Mouse (Mus musculus) neural tube, embryonic 13.5 days (tissue): ENCODE measurements around the gene Clic5. TPM values are rescaled to one million over a fixed set of nuclear protein-coding genes. Genes with fewer than 3 reads are reported as not detected.

ENCODE experiments used
- ATAC-seq: fragments of 200-750 bp; cut with Nextera tagmentation; 2 replicates; pipeline ENCODE4 v1.8.0; 2017; ENCODE audit warnings: low read depth, mild to moderate bottlenecking, moderate TSS enrichment, moderate library complexity
- H3K27ac ChIP-seq: fragments of 300-500 bp; sonication (generic); replicated peaks from 2 replicates; pipeline ENCODE4 v1.5.1; 2015; ENCODE audit warnings: moderate library complexity, mild to moderate bottlenecking, inconsistent platforms
- H3K27me3 ChIP-seq: fragments of 300-500 bp; sonication (generic); 2 replicates; pipeline ENCODE4 v1.6.1; 2015; ENCODE audit warnings: mild to moderate bottlenecking, inconsistent platforms
- H3K36me3 ChIP-seq: fragments of 300-500 bp; sonication (generic); 2 replicates; pipeline ENCODE4 v1.6.1; 2015; ENCODE audit warnings: mild to moderate bottlenecking, inconsistent platforms
- H3K4me1 ChIP-seq: fragments of 300-500 bp; sonication (generic); replicated peaks from 2 replicates; pipeline ENCODE4 v1.6.1; 2015; ENCODE audit warnings: inconsistent platforms
- H3K4me2 ChIP-seq: fragments of 300-500 bp; sonication (generic); 2 replicates; pipeline ENCODE4 v1.6.1; 2015; ENCODE audit warnings: inconsistent platforms, mild to moderate bottlenecking, moderate library complexity
- H3K4me3 ChIP-seq: fragments of 300-500 bp; sonication (generic); 2 replicates; pipeline ENCODE4 v1.5.1; 2015; ENCODE audit warnings: mild to moderate bottlenecking, inconsistent platforms
- H3K9ac ChIP-seq: fragments of 300-500 bp; sonication (generic); 2 replicates; pipeline ENCODE4 v1.6.1; 2015; ENCODE audit warnings: moderate library complexity, mild to moderate bottlenecking, inconsistent platforms
- H3K9me3 ChIP-seq: fragments of 300-500 bp; sonication (generic); 2 replicates; pipeline ENCODE4 v1.6.1; 2016; ENCODE audit warnings: inconsistent platforms
- WGBS: fragments of 180-500 bp; shearing (Covaris S2); methylation state at CpG from one replicate; pipeline ENCODE4 v1.1.7; 2015; 5-methylcytosine and 5-hydroxymethylcytosine counted together
- polyA plus RNA-seq: library from polyadenylated mRNA; unstranded; fragments of >200 nt; fragmentation: Nextera tagmentation; extraction: Ambion mirVana; gene quantifications from 2 replicates; pipeline ENCODE4 v1.2.1, GENCODE M21; 2015

The Clic5 gene
- polyA plus RNA-seq, 1 experiment from 2014 or later = 0.18 TPM

DNA sequence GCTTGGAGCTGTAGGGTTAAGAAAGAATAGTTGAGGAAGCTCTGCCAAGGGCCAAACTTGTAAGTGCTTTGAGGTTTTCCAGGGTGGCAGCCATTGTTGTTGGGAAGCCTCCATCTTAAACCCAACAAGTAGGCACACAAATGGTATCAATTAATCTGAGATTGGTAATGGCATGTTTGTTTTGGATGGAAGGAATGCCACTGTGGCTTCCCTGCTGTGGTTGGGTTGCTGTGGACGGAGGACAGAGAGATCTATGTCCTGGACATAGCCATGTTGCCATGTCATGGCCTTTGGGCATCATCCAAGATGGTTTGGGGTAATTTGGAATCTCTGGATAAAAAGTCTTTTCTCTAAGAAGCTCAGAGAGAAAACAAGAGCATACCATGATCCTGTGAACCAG is 108.8 kb downstream of the Clic5 start:
- ATAC-seq = no peak
- Histone ChIP-seq H3K4me3 (no peak overlapping the region), H3K9me3 (no peaks in the 10 kb centered on the region), H3K4me2 (no peak overlapping the region), H3K27me3 (no peaks in the 10 kb centered on the region), H3K4me1 (peaks cover 14% of the 10 kb centered on the region), H3K27ac (no peak overlapping the region), H3K9ac (no peak overlapping the region), H3K36me3 (no peaks in the 10 kb centered on the region)
- 77% methylated on average over 1 of the region's 1 CpGs for WGBS

DNA sequence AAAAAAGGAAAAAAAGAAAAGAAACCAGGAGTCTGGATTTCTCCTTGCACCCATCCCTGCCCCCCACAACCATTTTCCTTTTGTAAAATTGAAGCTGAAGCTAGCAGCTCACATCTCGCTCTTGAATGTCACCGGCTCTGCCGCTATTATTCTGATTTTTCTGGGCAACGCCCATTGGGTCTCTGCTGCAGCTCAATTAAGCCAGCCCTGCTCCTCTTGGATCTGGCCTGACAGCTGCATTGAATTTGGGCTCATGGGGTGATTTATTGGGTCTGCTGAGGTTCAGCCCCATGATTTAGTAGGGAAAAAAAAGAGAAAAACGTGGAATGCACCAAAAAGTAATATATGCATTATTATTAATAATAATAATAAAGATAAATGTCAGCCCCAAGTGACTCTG is 111.9 kb downstream of the Clic5 start:
- Histone ChIP-seq H3K4me1 (peaks cover 14% of the 10 kb centered on the region), H3K27ac (no peak overlapping the region), H3K27me3 (no peaks in the 10 kb centered on the region), H3K9ac (no peak overlapping the region), H3K4me3 (no peak overlapping the region), H3K9me3 (no peaks in the 10 kb centered on the region), H3K36me3 (no peaks in the 10 kb centered on the region), H3K4me2 (no peak overlapping the region)
- ATAC-seq = no peak
- WGBS = 23% methylated on average over 5 of the region's 5 CpGs

DNA sequence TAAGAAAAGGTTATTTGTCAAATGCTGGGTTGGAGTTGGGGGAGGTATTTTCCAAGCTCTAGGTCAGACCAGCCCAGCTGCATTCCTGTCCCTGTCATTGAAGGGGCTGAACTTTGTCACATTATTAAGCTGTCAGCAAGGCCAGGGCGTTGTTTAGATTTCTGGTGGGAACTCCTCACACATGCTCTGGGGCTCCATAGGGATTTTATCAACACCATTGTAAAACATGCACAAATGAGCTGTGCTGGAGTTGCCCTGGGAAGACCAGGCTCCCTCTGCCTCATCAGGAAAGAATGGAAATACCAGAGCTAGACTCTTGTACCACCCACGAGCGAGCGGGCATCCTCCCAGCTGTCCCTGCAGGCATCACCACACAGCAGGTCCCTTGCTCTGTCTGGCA is 112.3 kb downstream of the Clic5 start:
- no peak for ATAC-seq
- H3K9me3 ChIP-seq = no peaks in the 10 kb centered on the region
- H3K4me3 ChIP-seq = no peak overlapping the region
- H3K4me2 ChIP-seq = no peak overlapping the region
- peaks cover 14% of the 10 kb centered on the region for H3K4me1 ChIP-seq
- no peak overlapping the region for H3K9ac ChIP-seq
- WGBS = 62% methylated on average over 4 of the region's 4 CpGs
- no peak overlapping the region for H3K27ac ChIP-seq
- no peaks in the 10 kb centered on the region for H3K27me3 ChIP-seq
- H3K36me3 ChIP-seq = no peaks in the 10 kb centered on the region

DNA sequence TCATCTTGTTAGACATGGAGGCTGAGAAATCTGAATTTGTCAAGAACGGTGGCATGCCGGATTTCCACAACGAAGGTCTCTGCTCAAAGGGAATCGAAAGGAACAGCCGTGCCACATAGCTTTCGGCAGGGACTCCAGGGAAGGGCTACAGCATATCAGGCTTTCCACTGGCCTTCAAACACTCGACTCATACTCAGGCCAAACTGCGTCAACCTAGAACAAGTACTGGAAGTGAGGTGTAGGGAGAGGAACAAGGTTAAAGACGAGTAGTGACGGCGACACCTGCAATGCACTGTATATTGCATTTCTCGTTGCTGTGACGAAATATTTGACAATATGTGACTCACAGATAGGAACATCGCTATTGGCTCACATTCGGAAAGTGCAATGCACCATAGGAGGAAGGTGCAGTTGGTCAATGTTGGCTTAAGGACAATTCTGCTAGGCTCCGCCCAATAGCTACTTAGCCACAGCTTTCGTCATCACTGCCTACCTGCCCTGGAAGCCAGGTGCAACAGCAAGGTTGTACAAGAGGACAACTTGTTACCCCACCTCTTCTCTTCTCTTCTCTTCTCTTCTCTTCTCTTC is 112.9 kb downstream of the Clic5 start:
- 88% methylated on average over 17 of the region's 17 CpGs for WGBS
- peaks cover 14% of the 10 kb centered on the region for H3K4me1 ChIP-seq
- H3K4me3 ChIP-seq = no peak overlapping the region
- no peaks in the 10 kb centered on the region for H3K36me3 ChIP-seq
- no peak overlapping the region for H3K27ac ChIP-seq
- H3K9me3 ChIP-seq = no peaks in the 10 kb centered on the region
- no peaks in the 10 kb centered on the region for H3K27me3 ChIP-seq
- no peak for ATAC-seq
- no peak overlapping the region for H3K4me2 ChIP-seq
- H3K9ac ChIP-seq = no peak overlapping the region

DNA sequence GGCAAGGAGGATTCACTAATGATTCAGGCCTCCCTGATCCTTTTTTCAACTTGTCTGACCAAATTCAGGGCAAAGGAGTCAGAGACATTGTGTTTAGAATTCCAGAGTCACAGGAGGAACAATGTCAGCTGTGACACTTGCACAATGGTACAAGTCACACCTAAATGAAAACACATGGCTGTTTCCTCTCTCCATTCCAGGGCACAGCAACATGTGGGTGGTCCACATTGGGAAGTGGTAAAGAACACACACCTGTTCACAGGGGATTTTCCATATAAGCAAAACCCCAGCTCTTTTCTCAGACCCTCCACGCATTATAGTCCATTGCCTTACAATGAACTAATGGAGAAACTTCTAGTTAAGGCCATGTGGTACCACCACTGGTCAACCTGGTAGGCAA is 115.7 kb downstream of the Clic5 start:
- Histone ChIP-seq H3K27me3 (no peaks in the 10 kb centered on the region), H3K9me3 (no peaks in the 10 kb centered on the region), H3K36me3 (no peaks in the 10 kb centered on the region), H3K27ac (no peak overlapping the region), H3K4me2 (no peak overlapping the region), H3K4me3 (no peak overlapping the region), H3K4me1 (peaks cover 14% of the 10 kb centered on the region), H3K9ac (no peak overlapping the region)
- no peak for ATAC-seq
- WGBS = 100% methylated on average over 1 of the region's 1 CpGs

DNA sequence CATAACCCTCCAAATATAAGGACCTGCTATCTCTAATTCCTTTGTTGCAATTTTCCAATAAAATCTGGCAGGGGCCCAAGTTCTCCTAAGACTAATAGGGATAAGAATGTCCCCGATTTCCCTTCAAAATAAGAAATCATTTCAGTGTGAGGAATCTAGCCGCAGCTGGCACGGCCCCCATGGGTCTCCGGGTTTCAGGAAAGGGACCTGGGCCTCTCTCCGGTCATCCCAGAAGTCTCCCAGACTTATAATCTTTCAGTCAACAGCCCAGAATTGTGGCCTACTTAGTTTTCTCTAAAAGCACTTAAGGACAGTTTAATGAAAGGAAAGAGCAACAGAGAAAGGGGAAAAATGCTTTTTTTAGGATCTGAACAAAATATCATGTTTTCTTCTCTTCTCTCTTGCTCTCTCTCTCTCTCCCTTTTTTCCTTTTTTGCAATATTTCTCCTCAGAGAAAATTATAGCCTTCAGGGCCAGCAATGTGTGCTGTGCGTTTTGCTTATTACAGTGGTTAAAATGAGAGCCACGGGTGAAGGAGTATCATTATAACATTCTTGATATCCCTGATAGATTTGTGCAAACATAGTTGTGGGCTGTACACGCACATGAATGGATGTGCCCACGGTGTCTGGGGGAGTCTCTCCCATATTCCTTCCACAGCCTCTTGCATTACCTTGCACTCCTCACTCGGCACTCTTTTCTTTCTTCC is 121.7 kb downstream of the Clic5 start:
- Histone ChIP-seq H3K27ac (no peak overlapping the region), H3K9ac (no peak overlapping the region), H3K4me1 (no peaks in the 10 kb centered on the region), H3K4me2 (no peak overlapping the region), H3K4me3 (no peak overlapping the region), H3K27me3 (no peaks in the 10 kb centered on the region), H3K9me3 (no peaks in the 10 kb centered on the region), H3K36me3 (no peaks in the 10 kb centered on the region)
- ATAC-seq = no peak
- 85% methylated on average over 10 of the region's 10 CpGs for WGBS

DNA sequence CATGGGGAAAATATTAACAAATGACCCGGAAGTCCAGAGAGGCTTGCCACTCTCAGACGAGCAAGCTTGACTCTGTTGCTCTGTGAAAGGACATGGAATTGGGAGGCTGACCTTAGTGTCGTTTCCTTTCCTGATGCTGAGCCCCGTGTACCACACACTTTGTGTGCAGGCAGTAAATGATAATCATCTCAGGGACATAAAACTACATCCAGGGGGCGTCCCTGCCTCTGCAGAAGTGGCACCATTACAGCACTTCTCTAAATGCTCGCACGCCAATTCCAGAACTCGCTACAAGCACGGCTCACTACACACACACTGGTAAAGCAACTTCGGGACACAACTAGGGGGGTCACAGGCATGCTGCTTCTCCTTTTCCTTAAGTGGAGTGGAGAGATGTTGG is 136.9 kb downstream of the Clic5 start:
- no peak overlapping the region for H3K4me2 ChIP-seq
- no peak overlapping the region for H3K4me3 ChIP-seq
- H3K27me3 ChIP-seq = no peaks in the 10 kb centered on the region
- H3K36me3 ChIP-seq = no peaks in the 10 kb centered on the region
- no peak for ATAC-seq
- no peaks in the 10 kb centered on the region for H3K9me3 ChIP-seq
- peaks cover 8% of the 10 kb centered on the region; the same call in 1 of the 2 replicates for H3K4me1 ChIP-seq
- H3K27ac ChIP-seq = no peak overlapping the region
- no peak overlapping the region for H3K9ac ChIP-seq
- 79% methylated on average over 10 of the region's 10 CpGs for WGBS

DNA sequence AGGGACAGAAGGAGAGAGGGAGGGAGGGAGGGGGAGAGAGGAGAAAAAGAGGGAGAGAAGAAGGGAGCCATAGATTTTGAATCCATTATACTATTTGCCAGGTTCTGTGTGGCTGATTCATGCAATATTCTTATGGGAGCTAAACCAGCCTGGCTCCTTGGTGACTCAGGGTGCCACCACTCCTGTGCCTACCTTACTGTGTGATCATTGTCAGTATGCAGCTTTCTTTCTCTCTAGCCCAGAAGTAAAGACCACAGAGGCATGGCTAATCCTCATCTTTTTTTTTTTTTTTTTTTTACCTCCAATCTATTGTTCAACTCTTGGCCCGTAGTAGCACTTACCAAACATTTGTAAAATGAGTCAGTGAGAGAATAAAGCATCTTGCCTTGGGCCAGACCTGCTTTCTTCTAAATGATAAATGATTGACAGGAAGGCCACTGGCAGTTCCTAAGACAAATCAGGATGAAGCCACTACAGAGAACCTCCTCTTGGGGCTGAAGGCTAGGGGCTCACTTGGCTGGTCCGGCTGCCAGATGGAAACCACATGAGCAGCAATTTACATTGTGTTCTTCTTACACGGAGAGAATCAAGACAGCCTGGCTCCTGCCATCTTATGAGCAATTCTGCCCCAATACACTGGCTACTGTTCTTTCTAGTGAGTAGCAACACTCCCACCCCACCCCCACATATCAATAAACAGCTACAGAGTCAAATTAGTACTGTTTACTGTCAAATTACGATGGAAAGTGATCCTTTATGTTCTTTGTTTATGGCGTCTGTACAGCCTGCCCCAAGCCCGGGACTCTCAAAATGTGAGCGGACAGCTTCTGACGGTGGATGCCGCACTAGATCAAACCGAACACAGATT is 139.1 kb downstream of the Clic5 start:
- Histone ChIP-seq H3K27ac (peak overlapping the region; percentile 33), H3K9me3 (no peaks in the 10 kb centered on the region), H3K4me2 (peak overlapping the region; percentile 20; the same call in 1 of the 2 replicates), H3K4me3 (no peak overlapping the region), H3K36me3 (no peaks in the 10 kb centered on the region), H3K4me1 (peaks cover 8% of the 10 kb centered on the region; the same call in 1 of the 2 replicates), H3K9ac (no peak overlapping the region; the same call in 1 of the 2 replicates), H3K27me3 (no peaks in the 10 kb centered on the region)
- 32% methylated on average over 10 of the region's 10 CpGs for WGBS
- ATAC-seq = peak; percentile 69; the same call in 1 of the 2 replicates

DNA sequence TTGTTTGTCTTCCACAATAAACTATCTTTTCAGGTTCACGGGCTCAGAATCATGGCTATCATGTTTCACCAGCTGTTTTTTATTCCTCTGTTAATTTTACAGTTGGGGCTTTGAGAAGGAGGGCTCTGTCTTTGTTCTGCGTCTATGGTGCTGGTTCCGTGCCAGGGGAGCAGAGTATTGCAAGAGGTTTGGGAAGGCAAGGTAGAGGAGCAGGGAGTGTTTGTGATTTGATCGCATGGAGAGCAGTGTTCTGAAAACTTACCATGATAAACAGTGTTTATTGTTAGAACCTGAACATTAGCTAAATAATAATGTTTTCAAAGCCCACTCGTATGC is 139.7 kb downstream of the Clic5 start:
- peak overlapping the region; percentile 20; the same call in 1 of the 2 replicates for H3K4me2 ChIP-seq

More for the DNA sequence above, 139.7 kb downstream of the Clic5 start:
- Histone ChIP-seq H3K9me3 (no peaks in the 10 kb centered on the region), H3K36me3 (no peaks in the 10 kb centered on the region), H3K4me3 (no peak overlapping the region), H3K4me1 (peaks cover 8% of the 10 kb centered on the region; the same call in 1 of the 2 replicates), H3K27me3 (no peaks in the 10 kb centered on the region), H3K27ac (peak overlapping the region; percentile 33; the same call in 1 of the 2 replicates), H3K9ac (no peak overlapping the region)
- WGBS = 59% methylated on average over 5 of the region's 5 CpGs
- ATAC-seq = 0 out of 2 replicates have a peak, but pooled peaks have one; percentile 23

Other genes with a start within 250 kb of the Clic5 start
- 71.3 and 73.7 TPM in 2 replicates for gene Enpp5, start 109.8 kb upstream of the Clic5 start, polyA plus RNA-seq
- 5.7 TPM in 2 replicates for gene Enpp4, start 82.8 kb upstream of the Clic5 start, polyA plus RNA-seq